Mouse (Mus musculus): ENCODE results near the gene Wwox. TPM values are rescaled to one million over a fixed set of nuclear protein-coding genes. Genes with fewer than 3 reads are reported as not detected.

Gene Wwox
- total and polyA plus RNA-seq, 3 experiments = 7.6 to 61.8 (median 12.2) TPM

DNA sequence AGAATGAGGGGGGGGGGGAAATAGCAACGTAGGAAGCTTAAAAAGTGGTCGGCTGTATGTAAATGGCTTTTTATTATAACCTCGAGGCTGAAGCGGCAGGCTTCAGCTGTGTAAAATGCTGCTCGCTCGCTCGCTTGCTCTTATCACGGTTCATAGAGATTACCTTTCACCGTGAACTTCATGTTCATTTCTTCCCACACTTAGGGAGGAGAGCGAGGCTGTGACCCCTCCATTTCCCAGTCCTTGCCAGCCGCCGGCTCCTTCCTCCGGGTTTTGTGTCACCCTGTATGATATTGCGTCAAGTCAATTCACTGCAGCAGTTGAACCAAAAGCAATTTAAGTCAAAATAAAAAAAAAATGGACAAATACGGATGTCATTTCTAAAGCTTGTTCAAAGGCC lies 580.2 kb downstream of the Wwox start:
- DNase-seq (ENCODE audit: low read depth, low spot score) = no peak
- no peak overlapping the region for H3K9ac ChIP-seq (ENCODE audit: control insufficient read depth, low read depth, low read length, poor library complexity, severe bottlenecking)
- no peaks in the 10 kb centered on the region for H3K36me3 ChIP-seq (ENCODE audit: control insufficient read depth in 1 of 2, insufficient read depth in 2 of 2, low read length in 2 of 2)
- H3K9me3 ChIP-seq (replicated peaks; ENCODE audit: insufficient read depth, low read length) = no peaks in the 10 kb centered on the region
- H3K27me3 ChIP-seq (ENCODE audit: control insufficient read depth in 1 of 2, insufficient read depth in 2 of 2, low read length in 2 of 2) = no peaks in the 10 kb centered on the region
- H3K27ac ChIP-seq (ENCODE audit: control insufficient read depth, low read depth, low read length) = no peak overlapping the region
- H3K79me2 ChIP-seq (ENCODE audit: control insufficient read depth, insufficient read depth, low read length, poor library complexity) = no peaks in the 10 kb centered on the region
- no peak overlapping the region for H3K4me3 ChIP-seq (ENCODE audit: control insufficient read depth in 1 of 2, insufficient read depth in 1 of 2, low read depth in 2 of 2, low read length in 2 of 2)
- H3K4me1 ChIP-seq (ENCODE audit: control insufficient read depth in 1 of 2, insufficient read depth in 2 of 2, low read length in 2 of 2) = no peaks in the 10 kb centered on the region
- TF ChIP-seq BHLHE40 (IDR thresholded peaks at IDR 0.05; ENCODE audit: borderline replicate concordance, low read depth, low read length) (no peak), POLR2AphosphoS5 (IDR thresholded peaks at IDR 0.05; ENCODE audit: borderline replicate concordance, low read depth, low read length) (no peak), E2F4 (IDR thresholded peaks at IDR 0.05; ENCODE audit: borderline replicate concordance, low read depth, low read length) (no peak), KAT2A (conservative IDR thresholded peaks at IDR 0.05; ENCODE audit: low read depth, low read length) (no peak), ETS1 (IDR thresholded peaks at IDR 0.05; ENCODE audit: low read depth, low read length) (no peak), UBTF (IDR thresholded peaks at IDR 0.05; ENCODE audit: borderline replicate concordance, insufficient read depth, low read depth, low read length) (no peak), HCFC1 (IDR thresholded peaks at IDR 0.05; ENCODE audit: low read depth, low read length) (no peak), MXI1 (IDR thresholded peaks at IDR 0.05; ENCODE audit: low read depth, low read length) (no peak), GATA1 (IDR thresholded peaks at IDR 0.05; ENCODE audit: low read depth, low read length) (no peak), USF1 (IDR thresholded peaks at IDR 0.05; ENCODE audit: low read depth, low read length) (no peak), POLR2AphosphoS2 (IDR thresholded peaks at IDR 0.05; ENCODE audit: low read length) (no peak), MAFK (IDR thresholded peaks at IDR 0.05; ENCODE audit: borderline replicate concordance, low read depth, low read length) (no peak), TCF12 (IDR thresholded peaks at IDR 0.05; ENCODE audit: low read depth, low read length) (no peak), ZKSCAN1 (IDR thresholded peaks at IDR 0.05; ENCODE audit: low read depth, low read length) (no peak), NELFE (IDR thresholded peaks at IDR 0.05; ENCODE audit: low read depth, low read length) (no peak), JUND (IDR thresholded peaks at IDR 0.05; ENCODE audit: low read depth, low read length) (no peak), MYC (IDR thresholded peaks at IDR 0.05; ENCODE audit: low read depth, low read length) (no peak), ZNF384 (IDR thresholded peaks at IDR 0.05; ENCODE audit: low read depth, low read length) (no peak), CHD1 (IDR thresholded peaks at IDR 0.05; ENCODE audit: low read depth, low read length) (no peak), ZC3H11A (IDR thresholded peaks at IDR 0.05; ENCODE audit: low read depth, low read length) (no peak)

DNA sequence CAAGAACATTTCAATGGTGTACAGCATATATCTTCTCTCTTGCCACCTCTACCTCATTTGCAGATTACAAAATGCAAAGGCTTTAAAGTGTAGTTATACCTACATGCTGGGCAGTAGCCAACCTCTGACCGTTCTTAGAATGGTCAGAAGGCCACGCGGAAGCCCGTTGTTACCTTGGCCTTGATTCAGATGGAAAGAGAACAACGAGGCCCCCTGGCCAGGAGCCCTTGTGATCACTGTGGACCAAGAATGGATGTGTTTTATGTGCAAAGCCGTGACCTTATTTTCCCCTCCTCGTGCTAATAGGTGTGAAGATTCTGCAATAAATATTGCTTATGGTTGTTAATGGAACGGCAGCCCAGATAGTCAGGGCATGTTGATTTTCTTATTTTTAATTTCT lies 582.3 kb downstream of the Wwox start:
- Histone ChIP-seq H3K4me1 (ENCODE audit: control insufficient read depth in 1 of 2, insufficient read depth in 2 of 2, low read length in 2 of 2) (no peaks in the 10 kb centered on the region), H3K79me2 (ENCODE audit: control insufficient read depth, insufficient read depth, low read length, poor library complexity) (no peaks in the 10 kb centered on the region), H3K9me3 (replicated peaks; ENCODE audit: insufficient read depth, low read length) (no peaks in the 10 kb centered on the region), H3K4me3 (ENCODE audit: control insufficient read depth in 1 of 2, insufficient read depth in 1 of 2, low read depth in 2 of 2, low read length in 2 of 2) (no peak overlapping the region), H3K9ac (ENCODE audit: control insufficient read depth, low read depth, low read length, poor library complexity, severe bottlenecking) (no peak overlapping the region), H3K27ac (ENCODE audit: control insufficient read depth, low read depth, low read length) (no peak overlapping the region), H3K36me3 (ENCODE audit: control insufficient read depth in 1 of 2, insufficient read depth in 2 of 2, low read length in 2 of 2) (no peaks in the 10 kb centered on the region), H3K27me3 (ENCODE audit: control insufficient read depth in 1 of 2, insufficient read depth in 2 of 2, low read length in 2 of 2) (no peaks in the 10 kb centered on the region)
- no peak for DNase-seq (ENCODE audit: low read depth, low spot score)
- TF ChIP-seq MAZ (IDR thresholded peaks at IDR 0.05; ENCODE audit: low read depth, low read length) (no peak), TBP (IDR thresholded peaks at IDR 0.05; ENCODE audit: low read depth, low read length) (no peak), CHD1 (IDR thresholded peaks at IDR 0.05; ENCODE audit: low read depth, low read length) (no peak), EP300 (IDR thresholded peaks at IDR 0.05; ENCODE audit: low read depth in 1 of 2, low read length in 2 of 2) (no peak), MXI1 (IDR thresholded peaks at IDR 0.05; ENCODE audit: low read depth, low read length) (no peak), SMC3 (IDR thresholded peaks at IDR 0.05; ENCODE audit: low read depth, low read length) (no peak), POLR2AphosphoS2 (IDR thresholded peaks at IDR 0.05; ENCODE audit: low read length) (no peak), GATA1 (IDR thresholded peaks at IDR 0.05; ENCODE audit: low read depth, low read length) (no peak), JUND (IDR thresholded peaks at IDR 0.05; ENCODE audit: low read depth, low read length) (no peak), USF1 (IDR thresholded peaks at IDR 0.05; ENCODE audit: low read depth, low read length) (no peak), POLR2AphosphoS5 (IDR thresholded peaks at IDR 0.05; ENCODE audit: borderline replicate concordance, low read depth, low read length) (no peak), RCOR1 (IDR thresholded peaks at IDR 0.05; ENCODE audit: low read depth, low read length) (no peak)
